Mouse (Mus musculus): ENCODE data around the gene Rassf4.
"Not testable (repeated sequence)": the region's sequence is repeated elsewhere in the genome, so short reads cannot be mapped to it uniquely, and the experiment has no call there.

The Rassf4 gene

DNA sequence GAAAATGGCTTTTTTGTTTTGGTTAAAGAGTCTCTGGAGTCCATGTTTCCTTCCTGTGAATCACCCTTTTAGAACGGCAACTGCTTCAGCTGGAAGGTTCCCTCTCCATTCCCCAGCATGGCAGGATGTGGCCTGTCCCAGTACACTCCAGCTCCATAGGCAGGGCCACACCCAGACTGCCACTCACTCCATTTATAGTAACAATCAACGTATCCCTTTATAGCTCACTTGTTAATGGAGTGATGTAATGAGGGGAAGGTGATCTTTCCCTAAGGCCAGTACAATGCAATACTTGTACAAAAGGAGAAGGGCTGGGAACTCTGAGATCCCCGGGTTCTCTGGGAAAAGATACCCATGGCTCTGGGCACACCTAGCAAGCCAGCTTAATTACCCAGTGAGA, 29.4 kb downstream of the Rassf4 start:
- in situ Hi-C loops (cut with MboI; ENCODE audit: unreplicated experiment in 2 of 2), result no loop called here

DNA sequence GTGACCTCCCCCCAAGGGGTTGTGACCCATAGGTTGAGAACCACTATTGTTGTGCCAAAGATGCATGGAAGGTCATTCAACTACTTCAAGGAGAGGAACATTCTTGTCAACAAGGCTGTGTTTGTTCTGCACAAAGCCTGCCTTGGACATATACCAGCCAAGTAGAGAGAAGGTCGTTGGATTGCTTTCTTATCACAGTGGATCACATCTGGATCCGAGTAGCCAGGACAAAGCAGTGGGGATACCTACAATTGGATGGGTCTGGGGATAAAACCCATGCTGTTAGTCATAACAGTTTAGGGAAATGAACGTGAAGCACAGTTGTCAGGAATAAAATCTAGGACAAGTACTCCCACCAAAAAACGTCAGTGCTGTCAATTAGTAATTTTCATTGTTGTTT, 29.9 kb downstream of the Rassf4 start:
- in situ Hi-C loops (cut with MboI; ENCODE audit: unreplicated experiment in 2 of 2), result no loop called here

DNA sequence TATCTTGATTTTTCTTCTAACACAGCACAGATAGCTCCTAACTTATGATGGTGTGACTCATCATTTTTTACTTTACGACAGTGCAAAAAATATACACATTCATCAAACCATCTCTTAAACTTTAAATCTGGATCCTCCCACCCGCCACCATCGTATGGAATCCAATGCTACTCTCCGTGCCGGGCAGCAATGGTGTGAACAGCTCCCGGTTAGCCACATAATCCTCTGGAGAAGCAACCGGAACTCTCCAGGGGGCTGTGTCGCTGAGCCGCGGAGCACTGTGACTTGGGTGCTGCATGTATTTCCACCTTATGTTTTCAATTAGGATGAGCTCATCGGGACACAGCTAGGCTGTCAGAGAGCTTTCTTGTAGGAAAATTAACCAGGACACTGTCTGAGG, 30.8 kb downstream of the Rassf4 start:
- in situ Hi-C loops (cut with MboI; ENCODE audit: unreplicated experiment in 2 of 2), result no loop called here

DNA sequence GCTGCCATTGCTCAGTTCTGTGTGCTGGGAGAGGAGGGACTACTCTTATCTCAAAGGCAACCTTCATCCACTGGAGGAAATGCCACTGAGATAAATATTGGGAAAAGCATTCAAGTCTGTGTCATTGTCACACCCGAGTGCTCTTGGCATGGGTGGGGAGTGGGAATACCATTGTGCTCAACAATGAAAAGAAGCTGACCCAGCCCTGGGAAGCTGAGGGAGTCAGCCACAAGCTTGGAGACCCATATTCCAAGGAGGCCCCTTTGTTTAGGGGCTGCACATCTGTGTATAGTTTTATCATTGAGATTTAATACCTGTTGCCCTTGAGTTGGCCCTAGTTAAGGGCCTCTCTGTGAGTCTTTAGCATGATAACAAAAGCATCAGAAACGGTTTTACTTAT, 34.1 kb downstream of the Rassf4 start:
- in situ Hi-C loops (cut with MboI; ENCODE audit: unreplicated experiment in 2 of 2), result loop anchor here (10.0 kb wide), 1 partner anchor 55 kb away; no protein-coding TSS in a partner anchor

DNA sequence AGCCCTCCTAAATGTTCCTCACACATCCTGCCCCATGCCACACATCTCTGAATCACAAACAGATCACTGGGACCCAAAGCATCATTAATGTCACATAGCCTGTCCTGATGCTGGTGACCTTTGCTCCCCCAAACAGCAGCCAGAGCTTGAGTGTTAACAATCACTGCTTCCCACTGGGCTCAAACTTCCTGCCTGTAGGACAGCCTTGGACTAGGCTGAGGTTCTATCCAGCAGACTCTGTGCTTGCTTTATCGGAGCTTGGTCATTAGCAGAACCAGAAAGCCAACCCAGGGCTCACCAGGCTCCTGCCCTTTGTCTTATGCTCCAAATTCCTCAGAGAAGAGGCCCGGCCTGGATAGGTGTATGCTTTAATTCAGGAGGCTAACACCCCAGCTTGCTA, 34.9 kb downstream of the Rassf4 start:
- in situ Hi-C loops (cut with MboI; ENCODE audit: unreplicated experiment in 2 of 2), result loop anchor here (10.0 kb wide), 1 partner anchor 56 kb away; no protein-coding TSS in a partner anchor

DNA sequence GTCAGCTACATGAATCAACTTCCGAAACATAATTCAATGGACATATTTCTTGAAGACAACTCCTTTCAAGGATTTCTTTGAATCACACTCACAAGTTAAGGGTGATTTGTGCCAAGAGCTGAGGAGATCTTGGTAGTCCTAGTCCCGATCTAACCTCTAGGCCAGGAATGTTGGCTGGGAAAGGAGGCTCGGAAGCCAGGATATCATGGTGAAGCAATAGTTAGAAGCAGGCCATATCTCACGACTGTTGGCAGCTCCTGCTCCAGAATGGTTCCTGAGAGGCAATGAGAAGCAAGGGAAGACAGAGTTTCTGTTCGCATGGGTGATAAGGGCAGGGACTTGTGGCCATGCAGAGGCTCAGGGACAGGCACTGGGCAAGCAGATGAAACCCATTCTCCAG, 36.3 kb downstream of the Rassf4 start:
- in situ Hi-C loops (cut with MboI; ENCODE audit: unreplicated experiment in 2 of 2), result loop anchor here (10.0 kb wide), 1 partner anchor 57 kb away; no protein-coding TSS in a partner anchor

DNA sequence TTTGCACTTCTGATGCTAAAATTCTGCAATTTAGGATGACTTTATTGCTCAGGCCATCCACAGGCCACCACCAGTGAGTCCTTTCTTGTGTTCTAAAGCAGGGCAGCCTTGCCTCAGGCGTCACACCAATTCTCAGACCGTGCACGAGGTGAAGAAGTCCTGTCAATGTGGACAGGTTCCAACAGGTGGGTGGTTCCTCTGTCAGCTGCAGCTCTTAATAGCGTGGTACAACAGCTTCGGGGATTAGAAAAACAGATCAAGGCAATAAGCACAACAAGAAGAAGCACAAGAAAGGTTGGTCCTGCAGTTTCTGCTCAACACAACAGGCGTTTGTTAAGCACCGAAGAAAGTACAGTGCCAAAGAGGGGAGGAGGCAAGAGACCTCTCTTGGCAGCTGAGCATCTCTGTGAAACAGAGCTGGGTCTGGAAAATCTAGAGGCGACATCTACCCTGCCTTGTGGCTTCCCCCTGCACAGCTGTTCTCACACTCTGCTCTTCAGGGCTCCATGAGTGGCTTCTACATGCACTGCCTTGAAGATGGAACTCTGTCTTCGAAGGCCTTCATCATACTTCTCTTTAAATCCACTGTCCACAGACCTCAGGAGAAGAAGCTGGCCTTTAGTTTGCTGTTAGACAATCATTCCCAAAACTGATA, 37.0 kb downstream of the Rassf4 start:
- in situ Hi-C loops (cut with MboI; ENCODE audit: unreplicated experiment in 2 of 2), result loop anchor here (10.0 kb wide), 1 partner anchor 58 kb away; no protein-coding TSS in a partner anchor

DNA sequence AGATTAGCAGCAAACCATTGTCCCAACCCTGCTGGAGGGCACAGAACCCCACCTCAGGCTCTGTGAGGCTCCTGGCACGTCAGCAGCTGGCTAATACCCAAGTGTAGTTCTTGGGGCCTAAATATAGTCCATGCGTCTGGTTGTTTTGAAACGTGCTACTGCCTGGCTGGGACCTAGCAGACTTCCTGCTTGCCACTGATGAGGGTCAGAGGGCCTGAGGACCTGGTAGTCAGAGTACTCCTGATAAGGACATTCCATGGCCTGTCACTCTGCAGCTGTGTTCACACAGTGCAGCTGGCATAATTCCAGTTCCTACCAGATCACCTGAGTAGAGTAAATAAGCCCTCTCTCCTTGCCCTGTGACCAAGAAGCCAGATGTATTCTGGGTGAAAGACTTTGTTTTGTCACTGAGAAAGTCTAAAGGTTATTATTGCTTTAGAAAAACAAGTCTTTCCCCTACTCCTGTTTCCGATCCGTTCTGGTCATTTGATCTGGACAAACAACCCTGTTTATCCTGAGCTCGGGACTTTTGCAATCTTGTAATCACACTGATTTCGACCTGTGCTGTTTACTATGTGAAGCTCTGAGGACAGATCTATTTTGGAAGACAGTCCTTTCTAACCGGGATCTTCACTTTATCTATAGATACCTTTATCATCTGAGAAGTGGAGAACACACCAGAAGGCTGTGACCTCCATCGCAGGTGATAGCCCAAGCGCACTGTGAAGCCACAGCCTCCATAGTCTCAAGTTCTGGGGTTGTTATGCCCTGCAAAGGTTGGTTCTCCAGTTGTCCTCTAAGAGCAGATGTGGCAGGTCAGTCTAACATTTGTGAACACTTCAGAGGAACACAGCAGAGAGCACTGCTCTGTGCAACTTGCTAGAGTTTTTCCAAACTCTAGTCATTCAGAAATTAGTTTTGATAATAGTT, 38.2 kb downstream of the Rassf4 start:
- in situ Hi-C loops (cut with MboI; ENCODE audit: unreplicated experiment in 2 of 2), result loop anchor here (10.0 kb wide), 1 partner anchor 59 kb away; no protein-coding TSS in a partner anchor

DNA sequence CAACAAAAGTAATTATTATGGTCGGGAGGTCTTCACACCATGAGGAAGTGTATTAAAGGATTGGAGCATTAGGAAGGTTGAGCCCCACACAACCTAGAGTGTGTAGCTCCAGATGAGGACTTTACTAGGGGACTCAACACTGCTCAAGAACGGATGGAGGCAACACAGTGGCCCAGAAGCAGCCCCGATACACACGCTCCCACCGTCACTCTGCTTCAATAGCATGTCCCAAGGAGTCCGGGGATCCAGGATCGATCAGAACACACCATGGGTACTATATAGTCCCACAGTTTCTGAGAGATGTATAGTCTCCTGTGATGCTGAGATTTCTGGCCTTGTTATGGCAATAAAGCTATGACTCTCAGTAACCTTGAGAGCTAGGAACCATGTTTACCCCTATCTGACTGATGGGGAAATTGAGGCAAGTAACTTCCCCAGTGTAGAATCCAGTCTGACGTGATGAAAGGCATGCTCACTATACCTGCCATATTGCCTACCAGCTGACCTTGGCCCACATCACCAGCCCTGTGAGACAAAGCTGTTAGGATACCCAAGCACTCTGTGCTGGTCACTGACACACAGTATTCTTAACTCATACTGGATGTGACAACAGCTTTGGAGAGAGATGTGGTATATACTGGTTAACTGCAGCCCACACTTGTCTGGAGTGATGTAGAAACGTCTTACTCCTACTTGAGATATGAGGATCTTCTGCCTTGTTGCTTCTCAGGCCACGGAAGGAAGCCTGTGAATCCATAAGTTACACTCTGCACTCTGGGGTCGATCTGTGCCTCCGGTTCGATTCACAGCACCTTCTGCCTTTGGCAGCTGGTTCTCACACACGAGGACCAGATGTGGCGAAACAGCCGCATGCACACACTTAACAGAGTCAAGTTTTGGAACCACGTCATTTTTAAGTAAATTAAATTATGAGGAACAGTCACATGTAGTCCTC, 39.7 kb downstream of the Rassf4 start:
- in situ Hi-C loops (cut with MboI; ENCODE audit: unreplicated experiment in 2 of 2), result loop anchor here (10.0 kb wide), 1 partner anchor 61 kb away; no protein-coding TSS in a partner anchor

DNA sequence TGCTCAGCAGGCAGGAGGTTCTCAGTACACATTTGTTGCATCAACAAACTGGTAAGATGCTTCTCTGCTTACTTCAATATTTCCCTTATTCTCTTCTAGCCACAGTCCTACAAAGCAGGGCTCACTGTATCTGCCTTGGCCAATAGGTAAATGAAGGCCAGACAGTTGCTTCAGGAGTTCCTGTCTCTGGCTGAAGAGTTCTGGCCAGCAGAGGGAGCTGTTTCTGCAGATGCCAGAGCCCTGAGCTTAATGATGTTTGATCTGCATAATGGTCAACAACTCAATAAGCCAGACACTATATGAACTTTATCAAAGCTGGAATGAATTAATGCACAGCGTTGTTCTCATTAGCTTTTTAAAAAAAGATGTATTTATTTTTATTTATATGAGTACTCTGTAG, 41.6 kb downstream of the Rassf4 start:
- in situ Hi-C loops (cut with MboI; ENCODE audit: unreplicated experiment in 2 of 2), result loop anchor here (10.0 kb wide), 1 partner anchor 63 kb away; no protein-coding TSS in a partner anchor

DNA sequence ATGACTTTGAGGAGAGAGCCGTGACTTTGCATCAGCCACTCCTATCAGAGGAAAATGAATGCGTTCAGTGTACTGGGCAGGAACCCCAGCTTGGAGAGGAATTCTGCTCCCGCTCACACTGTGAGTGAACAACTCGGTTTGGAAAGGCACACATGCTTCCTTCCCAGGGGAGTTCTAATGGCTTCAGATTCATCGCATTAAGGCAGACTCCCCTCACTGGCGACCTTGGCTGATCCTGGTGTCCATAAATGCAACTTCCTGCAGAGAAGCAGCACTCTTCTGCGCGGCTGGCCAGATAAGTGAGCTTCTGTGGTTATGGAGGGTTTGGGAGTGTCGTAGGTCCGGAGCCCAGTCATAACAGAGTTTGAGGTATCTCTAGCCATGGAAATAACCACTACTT, 44.0 kb downstream of the Rassf4 start:
- in situ Hi-C loops (cut with MboI; ENCODE audit: unreplicated experiment in 2 of 2), result loop anchor here (10.0 kb wide), 1 partner anchor 65 kb away; no protein-coding TSS in a partner anchor

DNA sequence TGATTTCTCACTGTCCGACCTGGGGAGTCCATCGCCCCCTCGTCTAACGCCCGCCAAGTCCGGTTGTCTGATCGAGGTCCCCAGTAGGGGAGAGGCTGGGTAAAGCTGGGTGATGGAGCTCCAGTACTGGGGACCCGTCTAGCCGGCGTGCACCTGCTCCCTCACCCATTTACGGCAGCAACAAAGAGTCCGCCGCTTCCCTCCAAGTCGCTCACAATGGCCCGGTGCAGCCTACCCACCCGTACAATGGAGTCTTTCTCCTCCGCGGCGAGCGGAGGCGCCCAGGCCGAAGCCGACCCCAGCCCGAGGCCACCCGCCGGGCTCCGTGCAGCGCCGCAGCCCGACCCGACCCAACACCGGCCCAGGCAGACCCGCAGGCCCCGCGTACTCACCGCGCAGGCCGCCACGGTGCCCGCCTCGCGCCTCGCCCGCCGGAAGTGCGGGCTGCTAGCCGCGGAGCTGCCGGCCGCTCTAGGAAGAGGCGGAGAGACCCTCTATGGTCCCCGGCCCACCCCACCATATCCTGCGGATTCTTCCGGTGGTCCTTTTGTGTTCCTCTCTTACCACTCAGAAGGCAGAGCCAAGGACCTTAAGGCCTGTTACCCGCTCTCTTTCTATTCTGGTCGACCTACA, 45.1 kb downstream of the Rassf4 start, which contains the start of gene Zfp422:
Zfp422 (minus strand) TSS at position 461 of the 633 bp plus-strand sequence.
- in situ Hi-C loops (cut with MboI; ENCODE audit: unreplicated experiment in 2 of 2), result no loop called here

DNA sequence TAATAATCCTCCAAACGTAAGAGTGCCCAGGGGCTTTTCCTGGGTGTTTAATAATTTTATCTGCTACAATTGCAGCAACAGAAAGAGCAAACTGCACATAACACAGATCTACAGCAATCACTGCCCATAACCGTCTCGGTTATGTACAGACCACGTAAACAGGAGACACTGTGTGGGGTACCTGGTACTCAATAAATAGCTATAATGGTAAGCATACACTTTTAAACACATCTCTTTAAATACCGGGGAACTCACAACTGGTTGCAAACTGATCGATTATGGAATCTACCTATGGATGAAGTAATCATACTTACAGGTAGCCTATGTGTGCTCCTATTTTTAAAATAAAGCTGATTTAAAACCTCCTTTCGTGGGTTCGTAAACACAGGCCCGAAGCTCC, 45.7 kb downstream of the Rassf4 start:
- in situ Hi-C loops (cut with MboI; ENCODE audit: unreplicated experiment in 2 of 2), result no loop called here

DNA sequence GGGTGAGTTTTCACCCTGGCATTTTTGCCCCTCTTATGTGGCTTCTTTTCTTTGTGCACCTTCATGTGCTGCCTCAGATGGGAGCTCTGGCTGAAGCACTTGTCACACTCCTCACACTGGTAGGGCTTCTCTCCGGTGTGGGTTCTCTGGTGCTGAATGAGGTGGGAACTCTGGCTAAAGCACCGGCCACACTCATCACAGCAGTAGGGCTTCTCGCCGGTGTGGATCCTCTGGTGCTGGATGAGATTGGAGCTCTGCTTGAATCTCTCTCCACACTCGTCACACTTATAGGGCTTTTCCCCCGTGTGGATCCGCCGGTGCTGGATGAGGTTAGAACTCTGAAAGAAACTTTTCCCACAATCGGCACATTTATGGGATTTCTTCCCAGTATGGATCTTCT, 47.3 kb downstream of the Rassf4 start:
- in situ Hi-C loops (cut with MboI; ENCODE audit: unreplicated experiment in 2 of 2), result not testable (repeated sequence)

DNA sequence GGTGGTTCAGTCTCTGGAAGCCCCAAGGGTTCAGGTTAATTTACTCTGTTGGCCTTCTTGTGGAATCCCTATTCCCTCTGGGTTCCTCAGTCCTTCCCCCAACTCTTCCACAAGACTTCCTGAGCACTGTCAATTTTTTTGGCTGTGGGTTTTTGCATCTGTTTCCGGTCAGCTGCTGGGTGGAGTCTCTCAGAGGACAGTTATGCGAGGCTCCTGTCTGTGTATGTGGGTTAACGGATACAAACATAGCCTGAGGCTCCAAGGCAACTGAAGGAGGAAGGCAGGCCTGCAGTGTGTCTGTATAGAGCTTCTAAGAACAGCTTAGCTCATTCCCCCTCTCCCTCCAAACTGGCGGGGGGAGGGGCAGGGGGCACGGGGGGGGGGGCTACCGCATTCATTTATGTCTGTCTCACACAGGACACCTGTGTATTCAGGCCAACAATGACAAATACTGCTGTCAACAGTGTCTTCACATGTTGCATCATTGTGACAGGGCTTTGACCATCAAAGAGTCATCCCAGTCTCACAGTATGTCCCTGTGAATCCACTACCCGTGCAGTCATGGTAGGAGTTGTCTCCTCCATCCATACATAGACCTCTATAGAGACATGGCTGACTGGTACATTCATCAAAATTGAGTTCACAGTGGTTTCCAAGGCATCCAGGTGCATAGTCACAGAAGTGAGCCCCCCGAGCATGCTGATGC, 52.3 kb downstream of the Rassf4 start:
- in situ Hi-C loops (cut with MboI; ENCODE audit: unreplicated experiment in 2 of 2), result loop anchor here (25.0 kb wide), 2 partner anchors 734 to 1059 kb away; no protein-coding TSS in a partner anchor

DNA sequence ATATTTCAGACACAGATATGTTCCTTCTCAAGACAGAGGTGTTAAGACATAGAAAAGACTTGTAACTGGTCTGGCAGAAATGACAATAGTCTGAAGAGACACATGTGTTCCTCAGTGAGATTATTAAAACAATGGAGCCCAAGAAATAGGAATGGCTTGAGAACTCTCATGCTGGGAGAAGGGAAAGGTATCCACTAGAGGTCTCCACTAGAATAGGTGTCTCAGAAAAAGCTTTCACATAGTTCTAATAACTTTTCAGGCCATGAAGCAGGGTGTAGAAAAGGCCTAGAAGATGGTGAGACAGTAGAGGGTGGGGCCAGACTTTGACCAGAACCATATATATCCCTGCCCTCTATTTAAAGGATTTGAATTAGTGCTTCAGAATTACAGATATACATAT, 55.7 kb downstream of the Rassf4 start:
- in situ Hi-C loops (cut with MboI; ENCODE audit: unreplicated experiment in 2 of 2), result loop anchor here (25.0 kb wide), 2 partner anchors 731 to 1056 kb away; no protein-coding TSS in a partner anchor

DNA sequence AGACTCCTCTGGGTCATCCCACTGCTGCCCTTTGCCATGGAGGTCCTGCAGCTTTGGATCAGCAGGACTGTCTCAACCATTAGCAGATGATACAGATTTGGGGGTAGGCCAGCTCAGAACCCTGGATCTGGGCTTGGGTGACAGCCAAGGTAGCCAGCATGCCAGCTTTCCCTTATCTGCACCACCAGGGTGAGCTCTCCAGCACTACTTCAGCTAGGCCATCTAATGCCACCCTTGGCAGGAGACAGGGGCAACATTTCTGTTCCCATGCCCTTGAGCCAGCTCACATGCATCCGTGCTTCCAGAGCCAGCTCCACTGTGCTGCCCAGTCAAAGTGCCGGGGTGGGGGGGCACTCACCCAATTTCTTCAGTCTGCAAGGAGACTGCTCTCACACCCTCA, 58.0 kb downstream of the Rassf4 start:
- in situ Hi-C loops (cut with MboI; ENCODE audit: unreplicated experiment in 2 of 2), result loop anchor here (25.0 kb wide), 2 partner anchors 728 to 1053 kb away; no protein-coding TSS in a partner anchor

DNA sequence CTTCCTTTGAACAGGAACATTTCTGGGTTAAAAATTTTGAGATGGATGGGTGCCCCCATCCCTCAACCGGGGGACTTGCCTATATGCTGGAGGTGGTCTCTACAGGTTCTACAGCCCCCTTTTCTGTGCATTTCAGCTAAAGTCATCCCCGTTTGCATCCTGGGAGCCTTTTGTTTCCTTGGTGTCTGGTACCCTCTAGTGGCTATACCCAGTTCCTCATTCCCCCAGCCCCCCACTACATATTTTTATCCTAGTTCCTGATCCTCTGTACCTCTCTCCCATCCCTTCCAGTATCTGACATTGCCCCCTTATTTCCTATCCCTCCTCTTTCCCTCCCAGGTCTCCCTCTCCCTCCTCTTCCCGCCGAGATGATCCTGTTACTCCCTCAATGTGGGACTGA, 66.5 kb downstream of the Rassf4 start:
- in situ Hi-C loops (cut with MboI; ENCODE audit: unreplicated experiment in 2 of 2), result loop anchor here (25.0 kb wide), 2 partner anchors 720 to 1045 kb away; no protein-coding TSS in a partner anchor

DNA sequence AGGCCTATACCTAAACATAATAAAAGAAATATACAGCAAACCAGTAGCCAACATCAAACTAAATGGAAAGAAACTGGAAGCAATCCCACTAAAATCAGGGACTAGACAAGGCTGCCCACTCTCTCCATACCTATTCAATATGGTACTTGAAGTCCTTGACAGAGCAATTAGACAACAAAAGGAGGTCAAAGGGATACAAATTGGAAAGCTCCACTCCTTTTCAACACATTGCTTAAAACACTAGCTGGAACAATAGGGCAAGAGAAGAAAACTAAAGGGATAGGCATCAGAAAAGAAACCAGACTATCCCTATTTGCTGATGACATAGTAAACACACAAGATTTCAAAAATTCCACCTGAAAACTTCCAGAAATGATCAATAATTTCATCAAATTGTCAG, 72.8 kb downstream of the Rassf4 start:
- in situ Hi-C loops (cut with MboI; ENCODE audit: unreplicated experiment in 2 of 2), result loop anchor here (25.0 kb wide), 2 partner anchors 714 to 1039 kb away; no protein-coding TSS in a partner anchor

All from v-Abl transformed pro-B cells (cell line).